Comparison of ENCODE assay signal across 8 mouse cellular contexts in the genomic region with DNA sequence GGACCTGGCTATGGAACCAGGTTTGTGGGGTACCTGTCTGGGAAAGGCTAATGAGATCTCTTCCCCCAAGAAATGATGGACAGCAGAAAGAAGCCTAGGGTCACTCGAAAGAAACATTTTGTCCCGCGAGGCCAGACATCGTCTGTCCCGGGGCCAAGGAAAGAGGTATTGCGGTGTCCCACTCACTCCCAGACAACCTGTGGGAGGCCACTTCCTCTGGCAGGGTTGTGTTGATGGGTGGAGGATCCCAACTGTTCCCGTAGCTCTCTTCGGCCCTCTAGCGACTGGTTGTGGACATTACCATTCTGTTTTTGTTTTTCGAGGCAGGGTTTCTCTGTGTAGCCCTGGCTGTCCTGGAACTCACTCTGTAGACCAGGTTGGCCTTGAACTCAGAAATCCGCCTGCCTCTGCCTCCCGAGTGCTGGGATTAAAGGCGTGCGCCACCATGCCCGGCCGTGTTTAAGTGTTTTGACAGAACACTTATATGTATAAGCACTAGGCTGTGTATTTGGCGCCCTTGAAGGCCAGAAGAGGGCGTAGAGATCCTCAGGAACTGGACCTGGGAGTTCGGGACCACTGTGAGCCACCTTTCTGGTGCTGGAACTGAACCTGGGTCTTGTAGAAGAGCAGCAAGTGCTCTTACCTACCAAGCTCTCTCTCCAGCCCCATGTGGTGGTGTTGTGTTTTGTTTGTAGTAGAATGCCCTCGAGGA. TPM values are rescaled to one million over a fixed set of nuclear protein-coding genes. Genes with fewer than 3 reads are reported as not detected.
A peak's percentile ranks its signal among the peaks of the same experiment; 100 is the strongest.
DNase-seq lines count a peak whose midpoint lies in the region; ATAC-seq and TF ChIP-seq lines count a peak whose summit lies in the region.

No protein-coding gene starts in this region.

- no peak overlapping the region for H3K9ac ChIP-seq in forebrain, postnatal 0 days
- H3K9ac ChIP-seq in hindbrain, embryonic 12.5 days = peak overlapping the region; percentile 59; the same call in 1 of the 2 replicates

- H3K36me3 ChIP-seq in forebrain, postnatal 0 days (ENCODE audit: insufficient read depth) = peaks cover 23% of the 10 kb centered on the region
- H3K36me3 ChIP-seq in hindbrain, embryonic 12.5 days = peaks cover 27% of the 10 kb centered on the region
- H3K36me3 ChIP-seq in megakaryocyte, embryonic 14.5 days (replicated peaks; ENCODE audit: low read length) = peaks cover 38% of the 10 kb centered on the region

- H3K9me3 ChIP-seq in forebrain, postnatal 0 days (ENCODE audit: low read length) = no peaks in the 10 kb centered on the region
- H3K9me3 ChIP-seq in hindbrain, embryonic 12.5 days (replicated peaks) = no peaks in the 10 kb centered on the region
- no peaks in the 10 kb centered on the region for H3K9me3 ChIP-seq in megakaryocyte, embryonic 14.5 days

- no peak overlapping the region for H3K27ac ChIP-seq in forebrain, postnatal 0 days (ENCODE audit: low read depth, low read length)
- H3K27ac ChIP-seq in hindbrain, embryonic 12.5 days = 0 out of 2 replicates have a peak overlapping the region, but pooled peaks have one; percentile 17

- H3K27me3 ChIP-seq in forebrain, postnatal 0 days (ENCODE audit: insufficient read depth, low read length) = peaks cover 40% of the 10 kb centered on the region
- peaks cover 65% of the 10 kb centered on the region for H3K27me3 ChIP-seq in hindbrain, embryonic 12.5 days
- H3K27me3 ChIP-seq in megakaryocyte, embryonic 14.5 days (replicated peaks) = peaks cover 76% of the 10 kb centered on the region

- peak overlapping the region; percentile 45 for H3K4me3 ChIP-seq in forebrain, postnatal 0 days (ENCODE audit: low read depth, low read length)
- H3K4me3 ChIP-seq in hindbrain, embryonic 12.5 days = peak overlapping the region; percentile 42
- peak overlapping the region; percentile 87 for H3K4me3 ChIP-seq in megakaryocyte, embryonic 14.5 days (replicated peaks)

- H3K4me2 ChIP-seq in forebrain, postnatal 0 days (ENCODE audit: low read depth) = peak overlapping the region; percentile 93
- H3K4me2 ChIP-seq in hindbrain, embryonic 12.5 days (replicated peaks) = peak overlapping the region; percentile 82

- TF ChIP-seq CTCF in forebrain, postnatal 0 days (IDR thresholded peaks at IDR 0.05; ENCODE audit: low read depth) = peak; percentile 85

- DNase-seq in CD4-positive, CD25-positive, alpha-beta regulatory T cell, adult 2 months (ENCODE audit: low read depth, low spot score) = peak; percentile 70
- DNase-seq in cerebellum, adult 8-10 months = peak; percentile 71
- DNase-seq in forebrain, postnatal 0 days = peak; percentile 81
- DNase-seq in layer of hippocampus, postnatal 14 days (ENCODE audit: low spot score in 2 of 2) = peak; percentile 67 to 77
- DNase-seq in right cerebral cortex, postnatal 25 days = peak; percentile 53

- peaks cover 15% of the 10 kb centered on the region for H3K4me1 ChIP-seq in forebrain, postnatal 0 days (ENCODE audit: insufficient read depth)
- H3K4me1 ChIP-seq in hindbrain, embryonic 12.5 days = peaks cover 45% of the 10 kb centered on the region
- peaks cover 85% of the 10 kb centered on the region for H3K4me1 ChIP-seq in megakaryocyte, embryonic 14.5 days

- 20% methylated on average over 20 of the region's 20 CpGs for WGBS in forebrain, postnatal 0 days
- 20% methylated on average over 20 of the region's 20 CpGs for WGBS in hindbrain, embryonic 12.5 days

- no peak for ATAC-seq in CD4-positive, CD25-positive, alpha-beta regulatory T cell, adult 4 months
- ATAC-seq in forebrain, postnatal 0 days = peak; percentile 52
- ATAC-seq in hindbrain, embryonic 12.5 days (ENCODE audit: low FRiP score) = peak; percentile 39; the same call in 1 of the 2 replicates

RNA-seq across cellular contexts. Expression of a gene that starts 3.6 kb away (rescaled TPM):
- polyA plus RNA-seq in CD4-positive, CD25-positive, alpha-beta regulatory T cell, adult 4 months (2017; shearing (Covaris generic)) = under 1 TPM in 1 of 2 experiments, not detected in 1; 0.35 TPM
- 12.7 and 13.8 TPM in 2 replicates for total RNA-seq in forebrain, postnatal 0 days (2014; rRNA removed)
- polyA plus RNA-seq in forebrain, postnatal 0 days (2015; fragmentation: Nextera tagmentation; extraction: Ambion mirVana) = 8.7 and 10.2 TPM in 2 replicates
- 8.9 and 10.2 TPM in 2 replicates for polyA plus RNA-seq in hindbrain, embryonic 12.5 days (2016; fragmentation: Nextera tagmentation; extraction: Ambion mirVana)
- total RNA-seq in layer of hippocampus, postnatal 14 days (2021) = 1 to 10 TPM; 2.2 TPM
- polyA plus RNA-seq in megakaryocyte, embryonic 14.5 days (2012; ENCODE audit: insufficient read depth, low replicate concordance) = 0.10 and 3.5 TPM in 2 replicates

RNA-seq across cellular contexts. Expression of a gene that starts 40.3 kb away (rescaled TPM):
- polyA plus RNA-seq in CD4-positive, CD25-positive, alpha-beta regulatory T cell, adult 4 months (2017; shearing (Covaris generic)) = 10 to 100 TPM; 32.9 to 39.6 TPM
- 92.2 and 96.0 TPM in 2 replicates for total RNA-seq in forebrain, postnatal 0 days (2014; rRNA removed)
- polyA plus RNA-seq in forebrain, postnatal 0 days (2015; fragmentation: Nextera tagmentation; extraction: Ambion mirVana) = 143 and 158 TPM in 2 replicates
- 164 and 179 TPM in 2 replicates for polyA plus RNA-seq in hindbrain, embryonic 12.5 days (2016; fragmentation: Nextera tagmentation; extraction: Ambion mirVana)
- total RNA-seq in layer of hippocampus, postnatal 14 days (2021) = 10 to 100 TPM; 86.1 to 90.6 TPM
- 18.2 and 20.3 TPM in 2 replicates for polyA plus RNA-seq in megakaryocyte, embryonic 14.5 days (2012; ENCODE audit: insufficient read depth, low replicate concordance)

RNA-seq across cellular contexts. Expression of a gene that starts 46.9 kb away (rescaled TPM):
- polyA plus RNA-seq in CD4-positive, CD25-positive, alpha-beta regulatory T cell, adult 4 months (2017; shearing (Covaris generic)) = 1 to 10 TPM; 1.1 to 3.5 TPM
- total RNA-seq in forebrain, postnatal 0 days (2014; rRNA removed) = 81.3 and 94.1 TPM in 2 replicates
- polyA plus RNA-seq in forebrain, postnatal 0 days (2015; fragmentation: Nextera tagmentation; extraction: Ambion mirVana) = 26.6 and 32.1 TPM in 2 replicates
- 23.6 and 27.6 TPM in 2 replicates for polyA plus RNA-seq in hindbrain, embryonic 12.5 days (2016; fragmentation: Nextera tagmentation; extraction: Ambion mirVana)
- total RNA-seq in layer of hippocampus, postnatal 14 days (2021) = 100 to 1,000 TPM; 104 to 108 TPM
- polyA plus RNA-seq in megakaryocyte, embryonic 14.5 days (2012; ENCODE audit: insufficient read depth, low replicate concordance) = 67.5 and 115 TPM in 2 replicates

RNA-seq across cellular contexts. Expression of a gene that starts 51.9 kb away (rescaled TPM):
- not detected for polyA plus RNA-seq in CD4-positive, CD25-positive, alpha-beta regulatory T cell, adult 4 months (2017; shearing (Covaris generic))
- 0.31 and 0.62 TPM in 2 replicates for total RNA-seq in forebrain, postnatal 0 days (2014; rRNA removed)
- polyA plus RNA-seq in forebrain, postnatal 0 days (2015; fragmentation: Nextera tagmentation; extraction: Ambion mirVana) = 0.88 and 0.89 TPM in 2 replicates
- 0.15 TPM in 1 of 2 replicates, not detected in the other for polyA plus RNA-seq in hindbrain, embryonic 12.5 days (2016; fragmentation: Nextera tagmentation; extraction: Ambion mirVana)
- under 1 TPM; 0.39 to 0.76 TPM for total RNA-seq in layer of hippocampus, postnatal 14 days (2021)
- 0.21 and 2.2 TPM in 2 replicates for polyA plus RNA-seq in megakaryocyte, embryonic 14.5 days (2012; ENCODE audit: insufficient read depth, low replicate concordance)
